Mouse (Mus musculus): ENCODE measurements around the gene Epo.

DNA sequence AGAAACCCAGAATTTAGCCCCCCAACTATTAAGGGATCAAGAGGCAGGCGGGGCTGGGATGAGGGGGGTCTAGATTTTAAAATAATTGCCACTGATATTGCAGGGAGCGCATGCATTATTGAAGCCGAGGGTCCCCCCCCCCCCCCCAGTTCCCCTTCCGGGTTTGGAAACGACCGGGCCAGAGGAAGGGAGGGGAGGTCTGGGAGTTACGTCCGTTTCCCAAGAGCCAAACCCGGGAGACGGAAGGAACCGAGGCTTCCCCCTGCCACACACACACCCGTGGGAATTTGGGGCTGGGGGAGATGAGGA, 280 bp downstream of the Epo start:
- TF ChIP-seq CTCF (IDR thresholded peaks at IDR 0.05; ENCODE audit: control insufficient read depth, insufficient read depth, insufficient read length) = no peak
- TF ChIP-seq MAX (IDR thresholded peaks at IDR 0.05) = no peak
- no peak for TF ChIP-seq CEBPB (IDR thresholded peaks at IDR 0.05; ENCODE audit: low read depth)
- TF ChIP-seq USF1 (IDR thresholded peaks at IDR 0.05; ENCODE audit: low read depth) = no peak
- no peak for TF ChIP-seq MYOG (IDR thresholded peaks at IDR 0.05; ENCODE audit: control insufficient read depth, extremely low read depth, insufficient read length)
- TF ChIP-seq FOSL1 (IDR thresholded peaks at IDR 0.05; ENCODE audit: insufficient read depth, low read length, poor library complexity, severe bottlenecking) = no peak

Measured in C2C12 (cell line).